Mouse (Mus musculus) lung, adult 2 months (tissue): ENCODE results near the gene Ttc33. TPM values are rescaled to one million over a fixed set of nuclear protein-coding genes. Genes with fewer than 3 reads are reported as not detected.

Experiments
- DNase-seq: peaks from one replicate; pipeline ENCODE4 v3.0.0; 2022
- H3K4me1 ChIP-seq: fragments of 200-500 bp; 2 replicates; pipeline ENCODE4 v1.6.1; 2011; ENCODE audit warnings: low read length; ENCODE audit not compliant: control insufficient read depth, insufficient read depth
- H3K4me3 ChIP-seq: fragments of 200-500 bp; replicated peaks from 2 replicates; pipeline ENCODE3; 2011; ENCODE audit warnings: low read depth, mild to moderate bottlenecking, control low read depth, low read length; ENCODE audit errors: extremely low read depth
- CTCF ChIP-seq: fragments of 200-500 bp; IDR thresholded peaks from 2 replicates; pipeline ENCODE4 v1.5.1; 2011; ENCODE audit warnings: mild to moderate bottlenecking, low read length, control low read depth; ENCODE audit not compliant: insufficient read depth
- POLR2A ChIP-seq: fragments of 200-500 bp; IDR thresholded peaks from 2 replicates; pipeline ENCODE4 v1.6.1; 2011; ENCODE audit warnings: low read depth, mild to moderate bottlenecking, control low read depth, low read length, borderline replicate concordance; ENCODE audit errors: extremely low read depth
- WGBS: fragments of 180-500 bp; shearing (Covaris S2); methylation state at CpG from one replicate; pipeline ENCODE4 v1.1.7; 2018; 5-methylcytosine and 5-hydroxymethylcytosine counted together
- polyA plus RNA-seq: library from polyadenylated mRNA; depleted of rRNA; stranded (reverse); fragments of >200 nt; gene quantifications from 2 replicates; pipeline ENCODE4 v1.2.3, GENCODE M21; 2012; rRNA removed

Gene Ttc33
- 3.6 and 8.0 TPM in 2 replicates for polyA plus RNA-seq

- Histone ChIP-seq H3K4me3 (peak within 1 kb of the TSS; percentile 92), H3K4me1 (peaks cover 12% of the 10 kb centered on the region)
- DNase-seq = peak; percentile 80
- under 1% methylated on average over 55 of the region's 55 CpGs for WGBS
- TF ChIP-seq CTCF = no peak
- peak; percentile 48; the same call in 1 of the 2 replicates for TF ChIP-seq POLR2A
Observed at GRCm38 (mm10) chr15:5185366-5186292, at the start of gene Ttc33. Gene Ttc33, plus strand, starts transcription at chr15:5185525.

- no peaks in the 10 kb centered on the region for H3K4me1 ChIP-seq
- TF ChIP-seq CTCF (no peak), POLR2A (no peak)
- WGBS = 52% methylated on average over 9 of the region's 9 CpGs
- DNase-seq = no peak
- H3K4me3 ChIP-seq = no peak overlapping the region
Observed at GRCm38 (mm10) chr15:5138021-5138856, 47.1 kb upstream of the Ttc33 start.

GRCm38 (mm10) chr15:5139366-5139765 is 46.0 kb upstream of the Ttc33 start:
- Histone ChIP-seq H3K4me1 (no peaks in the 10 kb centered on the region), H3K4me3 (no peak overlapping the region)
- DNase-seq = no peak
- WGBS = 78% methylated on average over 2 of the region's 2 CpGs
- TF ChIP-seq POLR2A (no peak), CTCF (no peak)

GRCm38 (mm10) chr15:5139863-5140262 is 45.5 kb upstream of the Ttc33 start:
- peaks cover under 1% of the 10 kb centered on the region; the same call in 1 of the 2 replicates for H3K4me1 ChIP-seq
- no peak for TF ChIP-seq CTCF
- TF ChIP-seq POLR2A = no peak
- no peak overlapping the region for H3K4me3 ChIP-seq
- DNase-seq = no peak
- 84% methylated on average over 7 of the region's 7 CpGs for WGBS

GRCm38 (mm10) chr15:5140357-5140756 is 45.0 kb upstream of the Ttc33 start:
- TF ChIP-seq CTCF (no peak), POLR2A (no peak)
- DNase-seq = no peak

GRCm38 (mm10) chr15:5142047-5142446 is 43.3 kb upstream of the Ttc33 start:
- 58% methylated on average over 5 of the region's 5 CpGs for WGBS
- no peak for DNase-seq
- Histone ChIP-seq H3K4me1 (peaks cover 5% of the 10 kb centered on the region; the same call in 1 of the 2 replicates), H3K4me3 (no peak overlapping the region)
- TF ChIP-seq POLR2A (no peak), CTCF (no peak)

More at GRCm38 (mm10) chr15:5140357-5140756, 45.0 kb upstream of the Ttc33 start:
- Histone ChIP-seq H3K4me3 (no peak overlapping the region), H3K4me1 (peaks cover 5% of the 10 kb centered on the region; the same call in 1 of the 2 replicates)

GRCm38 (mm10) chr15:5142714-5143113 is 42.6 kb upstream of the Ttc33 start:
- Histone ChIP-seq H3K4me1 (peaks cover 5% of the 10 kb centered on the region; the same call in 1 of the 2 replicates), H3K4me3 (no peak overlapping the region)
- 52% methylated on average over 5 of the region's 5 CpGs for WGBS
- no peak for DNase-seq
- TF ChIP-seq CTCF (no peak), POLR2A (no peak)

- under 1% methylated on average over 76 of the region's 80 CpGs for WGBS
- peak; percentile 72 for DNase-seq
- Histone ChIP-seq H3K4me3 (peak within 1 kb of the TSS; percentile 94), H3K4me1 (peaks cover 5% of the 10 kb centered on the region; the same call in 1 of the 2 replicates)
- TF ChIP-seq CTCF (no peak), POLR2A (peak; percentile 66; the same call in 1 of the 2 replicates)
Observed at GRCm38 (mm10) chr15:5143361-5144020, 41.8 kb upstream of the Ttc33 start, which contains the start of gene Prkaa1. Gene Prkaa1, plus strand, starts transcription at chr15:5143861.
